Mouse (Mus musculus): Measurements from ENCODE around the gene Dhcr7. TPM values are rescaled to one million over a fixed set of nuclear protein-coding genes. Genes with fewer than 3 reads are reported as not detected.

The Dhcr7 gene
- polyA plus RNA-seq, 2 experiments: 57.0 to 58.8 TPM

DNA sequence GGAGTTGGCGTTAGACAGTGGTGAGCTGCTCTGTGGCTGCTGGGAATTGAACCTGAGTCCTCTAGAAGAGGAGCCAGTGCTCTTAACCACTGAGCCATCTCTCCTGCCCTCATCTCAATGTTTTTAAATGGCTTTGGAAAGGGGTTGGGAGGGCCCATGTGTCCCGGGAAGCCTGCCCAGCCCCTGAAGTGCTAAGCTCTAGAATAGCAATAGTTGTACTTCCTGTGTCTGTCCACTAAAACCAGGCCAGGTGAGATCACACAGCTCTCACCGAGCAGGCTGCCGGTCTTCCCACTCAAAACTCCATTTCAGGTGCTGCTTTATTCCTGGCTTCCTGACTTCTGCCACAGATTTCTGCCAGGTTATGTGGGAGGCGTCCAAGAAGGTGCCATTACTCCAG, 17.2 kb downstream of the Dhcr7 start:
- Histone ChIP-seq H3K4me2 (ENCODE audit: low read depth) (no peak overlapping the region), H3K4me1 (replicated peaks; ENCODE audit: control insufficient read depth in 2 of 2, insufficient read depth in 2 of 2, low read length in 1 of 2) (peaks cover 0 to 4% of the 10 kb centered on the region in 2 experiments; a peak in 1 of 4 replicates), H3K27ac (no peak overlapping the region), H3K9ac (replicated peaks) (no peak overlapping the region), H3K36me3 (replicated peaks; ENCODE audit: control insufficient read depth, insufficient read depth, low read depth) (peaks cover 8% of the 10 kb centered on the region), H3K27me3 (ENCODE audit: control insufficient read depth, insufficient read depth, low read length) (no peaks in the 10 kb centered on the region), H3K4me3 (ENCODE audit: insufficient read depth in 1 of 2, low read depth in 2 of 2, low read length in 2 of 2) (no peak overlapping the region), H3K9me3 (ENCODE audit: control insufficient read depth, low read length) (no peaks in the 10 kb centered on the region)
- 76% methylated on average over 5 of the region's 5 CpGs for WGBS (ENCODE audit: insufficient replicate concordance)
- TF ChIP-seq CTCF (IDR thresholded peaks at IDR 0.05; ENCODE audit: low read depth): no peak
- DNase-seq (ENCODE audit: low read depth in 3 of 3, low spot score in 3 of 3) (no peak), ATAC-seq (ENCODE audit: insufficient read depth) (no peak)

GRCm38 (mm10) chr7:143841301-143841700, 18.4 kb downstream of the Dhcr7 start:
- whole genome bisulfite sequencing (ENCODE audit: insufficient replicate concordance): 81% methylated on average over 8 of the region's 8 CpGs
- TF ChIP-seq EP300 (IDR thresholded peaks at IDR 0.05; ENCODE audit: low read depth) (no peak), CTCF (IDR thresholded peaks at IDR 0.05; ENCODE audit: low read depth) (no peak)

GRCm38 (mm10) chr7:143848127-143848767, 25.3 kb downstream of the Dhcr7 start:
- Histone ChIP-seq H3K36me3 (replicated peaks; ENCODE audit: control insufficient read depth, insufficient read depth, low read depth) (peaks cover 6% of the 10 kb centered on the region; the same call in 1 of the 2 replicates), H3K4me1 (replicated peaks; ENCODE audit: control insufficient read depth in 2 of 2, insufficient read depth in 2 of 2, low read length in 1 of 2) (peaks cover 0 to 4% of the 10 kb centered on the region in 2 experiments; a peak in 1 of 4 replicates)
- WGBS (ENCODE audit: insufficient replicate concordance): 26% methylated on average over 5 of the region's 5 CpGs

More at GRCm38 (mm10) chr7:143841301-143841700, 18.4 kb downstream of the Dhcr7 start:
- Histone ChIP-seq H3K4me3 (ENCODE audit: insufficient read depth in 1 of 2, low read depth in 2 of 2, low read length in 2 of 2) (no peak overlapping the region), H3K36me3 (replicated peaks; ENCODE audit: control insufficient read depth, insufficient read depth, low read depth) (peaks cover 8% of the 10 kb centered on the region), H3K27me3 (ENCODE audit: control insufficient read depth, insufficient read depth, low read length) (no peaks in the 10 kb centered on the region), H3K4me1 (replicated peaks; ENCODE audit: control insufficient read depth in 2 of 2, insufficient read depth in 2 of 2, low read length in 1 of 2) (no peaks in the 10 kb centered on the region), H3K27ac (no peak overlapping the region), H3K9ac (replicated peaks) (no peak overlapping the region), H3K4me2 (ENCODE audit: low read depth) (no peak overlapping the region), H3K9me3 (ENCODE audit: control insufficient read depth, low read length) (no peaks in the 10 kb centered on the region)
- ATAC-seq (ENCODE audit: insufficient read depth) (no peak), DNase-seq (ENCODE audit: low read depth in 3 of 3, low spot score in 3 of 3) (no peak)

DNA sequence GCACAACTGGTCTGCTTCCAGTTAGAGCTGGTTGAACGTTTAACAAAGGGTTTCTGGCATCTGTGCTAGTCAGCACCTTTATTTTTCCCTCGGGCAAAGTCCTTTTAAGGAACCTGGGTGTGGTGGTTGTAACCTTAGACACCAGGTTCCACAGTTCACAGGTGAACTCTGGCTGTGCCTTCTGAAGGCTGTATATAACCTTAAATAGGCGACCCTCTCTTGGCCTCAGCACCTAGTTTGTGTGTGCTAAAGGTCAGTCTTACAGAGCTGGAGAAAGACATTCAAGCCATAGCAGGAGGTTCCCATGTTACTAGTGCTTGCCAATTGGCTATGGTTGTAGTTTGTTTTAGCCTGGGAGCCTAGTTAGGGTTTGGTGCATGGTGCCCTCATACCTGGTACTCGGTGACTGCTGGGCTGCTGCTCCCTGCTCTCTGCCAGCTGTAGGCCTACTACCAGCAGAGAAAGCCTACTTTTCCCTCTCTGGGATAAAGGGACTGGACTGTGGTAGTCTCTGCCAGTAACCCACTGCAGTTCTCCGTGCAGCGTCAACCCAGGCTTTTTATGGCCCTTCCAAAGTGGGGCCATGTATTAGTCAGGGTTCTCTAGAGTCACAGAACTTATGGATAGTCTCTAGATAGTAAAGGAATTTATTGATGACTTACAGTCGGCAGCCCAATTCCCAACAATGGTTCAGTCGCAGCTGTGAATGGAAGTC, 26.0 kb downstream of the Dhcr7 start:
- ATAC-seq (ENCODE audit: insufficient read depth) (no peak), DNase-seq (ENCODE audit: low read depth in 3 of 3, low spot score in 3 of 3) (no peak)
- no peaks in the 10 kb centered on the region for H3K27me3 ChIP-seq (ENCODE audit: control insufficient read depth, insufficient read depth, low read length)
- H3K27ac ChIP-seq: no peak overlapping the region
- no peak overlapping the region for H3K9ac ChIP-seq (replicated peaks)
- H3K4me1 ChIP-seq (replicated peaks; ENCODE audit: control insufficient read depth in 2 of 2, insufficient read depth in 2 of 2, low read length in 1 of 2): peaks cover 0 to 4% of the 10 kb centered on the region in 2 experiments; a peak in 1 of 4 replicates
- no peak for TF ChIP-seq EP300 (IDR thresholded peaks at IDR 0.05; ENCODE audit: low read depth)
- no peak overlapping the region for H3K4me2 ChIP-seq (ENCODE audit: low read depth)
- H3K9me3 ChIP-seq (ENCODE audit: control insufficient read depth, low read length): no peaks in the 10 kb centered on the region
- WGBS (ENCODE audit: insufficient replicate concordance): 69% methylated on average over 6 of the region's 8 CpGs
- no peaks in the 10 kb centered on the region; the same call in 1 of the 2 replicates for H3K36me3 ChIP-seq (replicated peaks; ENCODE audit: control insufficient read depth, insufficient read depth, low read depth)
- H3K4me3 ChIP-seq (ENCODE audit: insufficient read depth in 1 of 2, low read depth in 2 of 2, low read length in 2 of 2): no peak overlapping the region

More at GRCm38 (mm10) chr7:143848127-143848767, 25.3 kb downstream of the Dhcr7 start:
- H3K4me3 ChIP-seq (ENCODE audit: insufficient read depth in 1 of 2, low read depth in 2 of 2, low read length in 2 of 2): no peak overlapping the region
- ATAC-seq (ENCODE audit: insufficient read depth): peak; percentile 57
- no peaks in the 10 kb centered on the region for H3K9me3 ChIP-seq (ENCODE audit: control insufficient read depth, low read length)
- no peak for DNase-seq (ENCODE audit: low read depth in 3 of 3, low spot score in 3 of 3)
- H3K27ac ChIP-seq: no peak overlapping the region
- peak; percentile 39 for TF ChIP-seq EP300 (IDR thresholded peaks at IDR 0.05; ENCODE audit: low read depth)
- no peak for TF ChIP-seq CTCF (IDR thresholded peaks at IDR 0.05; ENCODE audit: low read depth)
- H3K27me3 ChIP-seq (ENCODE audit: control insufficient read depth, insufficient read depth, low read length): no peaks in the 10 kb centered on the region
- no peak overlapping the region for H3K4me2 ChIP-seq (ENCODE audit: low read depth)
- H3K9ac ChIP-seq (replicated peaks): no peak overlapping the region

DNA sequence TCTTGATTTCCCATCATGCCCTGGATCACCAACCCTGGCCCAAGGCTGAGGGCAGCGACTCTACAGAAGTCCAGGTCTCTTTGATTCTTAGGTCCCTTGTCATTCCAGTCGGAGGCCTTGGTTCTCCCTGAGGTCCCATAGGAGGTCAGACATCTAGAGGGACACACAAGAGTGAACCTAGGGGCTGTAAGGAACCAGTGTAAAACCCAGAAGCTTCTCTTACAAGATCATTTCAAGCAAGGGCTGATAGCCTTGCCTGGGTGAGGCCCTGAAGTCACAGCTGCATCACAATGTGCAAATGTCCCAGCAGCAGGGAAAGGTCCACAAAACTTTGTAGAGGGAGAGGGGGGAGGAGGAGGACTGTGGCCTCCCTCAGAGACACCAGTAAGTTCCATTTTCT, 43.6 kb downstream of the Dhcr7 start, which contains the start of gene Gm498:
Gm498 (plus strand) TSS at position 301 of the 400 bp plus-strand sequence.
- H3K4me2 ChIP-seq (ENCODE audit: low read depth): no peak within 1 kb of the TSS
- no peak within 1 kb of the TSS for H3K27ac ChIP-seq
- ATAC-seq (ENCODE audit: insufficient read depth): no peak
- H3K4me3 ChIP-seq (ENCODE audit: insufficient read depth in 1 of 2, low read depth in 2 of 2, low read length in 2 of 2): no peak within 1 kb of the TSS
- no peaks in the 10 kb centered on the region for H3K9me3 ChIP-seq (ENCODE audit: control insufficient read depth, low read length)
- no peaks in the 10 kb centered on the region for H3K36me3 ChIP-seq (replicated peaks; ENCODE audit: control insufficient read depth, insufficient read depth, low read depth)
- WGBS (ENCODE audit: insufficient replicate concordance): 69% methylated on average over 2 of the region's 2 CpGs
- no peak for DNase-seq (ENCODE audit: low read depth in 3 of 3, low spot score in 3 of 3)
- H3K4me1 ChIP-seq (replicated peaks; ENCODE audit: control insufficient read depth in 2 of 2, insufficient read depth in 2 of 2, low read length in 1 of 2): no peaks in the 10 kb centered on the region
- H3K9ac ChIP-seq (replicated peaks): no peak within 1 kb of the TSS
- TF ChIP-seq CTCF (IDR thresholded peaks at IDR 0.05; ENCODE audit: low read depth) (no peak), EP300 (IDR thresholded peaks at IDR 0.05; ENCODE audit: low read depth) (no peak)
- H3K27me3 ChIP-seq (ENCODE audit: control insufficient read depth, insufficient read depth, low read length): no peaks in the 10 kb centered on the region

All from liver, embryonic 14.5 days (tissue).